Mouse (Mus musculus) embryonic facial prominence, embryonic 14.5 days (tissue): ENCODE measurements around the gene Zfp944. TPM values are rescaled to one million over a fixed set of nuclear protein-coding genes. Genes with fewer than 3 reads are reported as not detected.

Source experiments
- polyA plus RNA-seq: library from polyadenylated mRNA; unstranded; fragments of >200 nt; fragmentation: Nextera tagmentation; extraction: Ambion mirVana; gene quantifications from 2 replicates; pipeline ENCODE4 v1.2.1, GENCODE M21; 2014

Zfp944 gene
- polyA plus RNA-seq, 1 experiment from 2014 or later: 14.9 TPM

Other genes starting within 250 kb of the Zfp944 start
- gene Zfp947, start 195.2 kb downstream of the Zfp944 start, polyA plus RNA-seq: 2.4 and 2.9 TPM in 2 replicates
- 2.6 and 3.0 TPM in 2 replicates for gene Zfp994, start 135.8 kb downstream of the Zfp944 start, polyA plus RNA-seq
- 13.6 and 13.7 TPM in 2 replicates for gene CT030661.1, start 46.6 kb downstream of the Zfp944 start, polyA plus RNA-seq
- gene Zfp758, start 53 bp upstream of the Zfp944 start, polyA plus RNA-seq: 10.4 and 10.7 TPM in 2 replicates
- gene Zfp946, start 62.8 kb upstream of the Zfp944 start, polyA plus RNA-seq: 14.4 and 15.3 TPM in 2 replicates
- gene Vmn2r111, start 212.1 kb upstream of the Zfp944 start, polyA plus RNA-seq: not detected in 2 replicates
- not detected in 2 replicates for gene Vmn2r112, start 239.6 kb upstream of the Zfp944 start, polyA plus RNA-seq